Mouse (Mus musculus): ENCODE results near the gene Morc2a.

GRCm38 (mm10) chr11:3650141-3650540 lies 1.1 kb downstream of the Morc2a start:
- TF ChIP-seq POLR2A (IDR thresholded peaks at IDR 0.05; ENCODE audit: insufficient read length, low read depth) (no peak), MAX (IDR thresholded peaks at IDR 0.05; ENCODE audit: low read depth) (no peak), TCF3 (IDR thresholded peaks at IDR 0.05; ENCODE audit: insufficient read length, low read depth) (no peak), TCF12 (IDR thresholded peaks at IDR 0.05; ENCODE audit: insufficient read depth, poor library complexity, severe bottlenecking) (no peak), CEBPB (IDR thresholded peaks at IDR 0.05; ENCODE audit: insufficient read depth, poor library complexity, severe bottlenecking) (no peak), USF1 (IDR thresholded peaks at IDR 0.05; ENCODE audit: low read depth) (no peak), MYOG (IDR thresholded peaks at IDR 0.05; ENCODE audit: control insufficient read depth in 1 of 3, insufficient read depth in 1 of 3, insufficient read length in 2 of 3, low read depth in 2 of 3) (no peak)

Measured in myocyte (in vitro differentiated cells).